27 mouse cellular contexts compared by ENCODE assay signal in genomic region chr1:150747771-150748170, GRCm38 (mm10).
DNase-seq lines count a peak whose midpoint lies in the region; ATAC-seq and TF ChIP-seq lines count a peak whose summit lies in the region.
"Had no signal": no experiment of that assay in that cellular context is flagged by ENCODE, and none has a peak within 500 bp of the region (broad histone marks: within the 10 kb centered on the region; RNA-seq: fewer than 3 reads in every experiment).

No protein-coding gene starts in this region.

- H3K9ac ChIP-seq in limb, embryonic 13.5 days = no peak overlapping the region
- H3K9ac ChIP-seq in limb, embryonic 14.5 days (ENCODE audit: low read depth, low read length, severe bottlenecking) = no peak overlapping the region
- no peak overlapping the region for H3K9ac ChIP-seq in neural tube, embryonic 15.5 days (replicated peaks)
- H3K9ac ChIP-seq: embryonic facial prominence, embryonic 13.5 days; embryonic facial prominence, embryonic 15.5 days; forebrain, embryonic 12.5 days had no signal

- H3K4me2 ChIP-seq in limb, embryonic 13.5 days (replicated peaks) = no peak overlapping the region
- H3K4me2 ChIP-seq in limb, embryonic 14.5 days (replicated peaks; ENCODE audit: low read depth, low read length, severe bottlenecking) = no peak overlapping the region
- H3K4me2 ChIP-seq in neural tube, embryonic 15.5 days = no peak overlapping the region
- H3K4me2 ChIP-seq: embryonic facial prominence, embryonic 13.5 days; embryonic facial prominence, embryonic 15.5 days; forebrain, embryonic 12.5 days had no signal

- peaks cover 24% of the 10 kb centered on the region for H3K4me1 ChIP-seq in limb, embryonic 13.5 days
- peaks cover 12% of the 10 kb centered on the region for H3K4me1 ChIP-seq in limb, embryonic 10.5 days
- H3K4me1 ChIP-seq in limb, embryonic 14.5 days (ENCODE audit: control insufficient read depth, insufficient read depth, low read length) = 0 out of 2 replicates have a peak, but pooled peaks cover 8% of the 10 kb centered on the region
- H3K4me1 ChIP-seq in neural tube, embryonic 15.5 days = no peaks in the 10 kb centered on the region
- H3K4me1 ChIP-seq: forebrain, embryonic 12.5 days had no signal

- peaks cover 28% of the 10 kb centered on the region for H3K36me3 ChIP-seq in limb, embryonic 13.5 days
- H3K36me3 ChIP-seq in limb, embryonic 10.5 days = peaks cover 39% of the 10 kb centered on the region
- peaks cover 20% of the 10 kb centered on the region for H3K36me3 ChIP-seq in limb, embryonic 14.5 days (ENCODE audit: control insufficient read depth, insufficient read depth, low read length)
- no peaks in the 10 kb centered on the region for H3K36me3 ChIP-seq in neural tube, embryonic 15.5 days
- H3K36me3 ChIP-seq: forebrain, embryonic 10.5 days; forebrain, embryonic 12.5 days; G1E had no signal

- 41% methylated on average over 4 of the region's 4 CpGs for WGBS in limb, embryonic 13.5 days
- 83% methylated on average over 4 of the region's 4 CpGs for WGBS in limb, embryonic 10.5 days
- 38% methylated on average over 4 of the region's 4 CpGs for WGBS in limb, embryonic 14.5 days
- 53% methylated on average over 4 of the region's 4 CpGs for WGBS in neural tube, embryonic 15.5 days

- H3K27ac ChIP-seq in limb, embryonic 13.5 days = no peak overlapping the region; the same call in 1 of the 2 replicates
- no peak overlapping the region for H3K27ac ChIP-seq in limb, embryonic 10.5 days
- no peak overlapping the region for H3K27ac ChIP-seq in limb, embryonic 14.5 days (replicated peaks; ENCODE audit: low read depth, low read length)
- no peak overlapping the region for H3K27ac ChIP-seq in neural tube, embryonic 15.5 days (replicated peaks)
- H3K27ac ChIP-seq: embryonic facial prominence, embryonic 13.5 days; embryonic facial prominence, embryonic 15.5 days; forebrain, embryonic 10.5 days; forebrain, embryonic 12.5 days had no signal

- no peak overlapping the region for H3K4me3 ChIP-seq in limb, embryonic 13.5 days
- no peak overlapping the region for H3K4me3 ChIP-seq in limb, embryonic 10.5 days
- H3K4me3 ChIP-seq in limb, embryonic 14.5 days (replicated peaks; ENCODE audit: low read length) = no peak overlapping the region
- no peak overlapping the region for H3K4me3 ChIP-seq in neural tube, embryonic 15.5 days (replicated peaks)
- H3K4me3 ChIP-seq: embryonic facial prominence, embryonic 13.5 days; embryonic facial prominence, embryonic 15.5 days; erythroblast, embryonic 14.5 days; forebrain, embryonic 10.5 days; forebrain, embryonic 12.5 days had no signal

- H3K27me3 ChIP-seq in limb, embryonic 13.5 days = no peaks in the 10 kb centered on the region
- no peaks in the 10 kb centered on the region for H3K27me3 ChIP-seq in limb, embryonic 10.5 days (ENCODE audit: low read depth, poor library complexity, severe bottlenecking)
- H3K27me3 ChIP-seq in limb, embryonic 14.5 days (ENCODE audit: control insufficient read depth, insufficient read depth, low read length) = no peaks in the 10 kb centered on the region
- H3K27me3 ChIP-seq in neural tube, embryonic 15.5 days (replicated peaks) = no peaks in the 10 kb centered on the region
- H3K27me3 ChIP-seq: CH12.LX; embryonic facial prominence, embryonic 13.5 days; embryonic facial prominence, embryonic 15.5 days; forebrain, embryonic 12.5 days; Patski had no signal

- peak; percentile 51; the same call in 1 of the 2 replicates for ATAC-seq in limb, embryonic 13.5 days (ENCODE audit: low FRiP score, low read depth)
- ATAC-seq in limb, embryonic 14.5 days (ENCODE audit: low FRiP score, low read depth) = peak; percentile 60; the same call in 1 of the 2 replicates
- peak; percentile 76; the same call in 1 of the 2 replicates for ATAC-seq in neural tube, embryonic 15.5 days (ENCODE audit: low FRiP score)
- ATAC-seq: activated CD4-positive, CD25-positive, alpha-beta regulatory T cell, adult 4 months; CD4-positive, CD25-positive, alpha-beta regulatory T cell, adult 4 months; forebrain, embryonic 14.5 days; forebrain, embryonic 16.5 days; Patski had no signal

- H3K9me3 ChIP-seq in limb, embryonic 13.5 days = no peaks in the 10 kb centered on the region
- no peaks in the 10 kb centered on the region for H3K9me3 ChIP-seq in limb, embryonic 10.5 days (replicated peaks)
- no peaks in the 10 kb centered on the region for H3K9me3 ChIP-seq in limb, embryonic 14.5 days (ENCODE audit: control insufficient read depth, low read length)
- H3K9me3 ChIP-seq in neural tube, embryonic 15.5 days (replicated peaks) = no peaks in the 10 kb centered on the region
- H3K9me3 ChIP-seq: embryonic facial prominence, embryonic 13.5 days; embryonic facial prominence, embryonic 15.5 days; forebrain, embryonic 10.5 days; forebrain, embryonic 12.5 days; G1E had no signal

- no peak for DNase-seq in limb, embryonic 10.5 days (ENCODE audit: low spot score)
- DNase-seq in limb, embryonic 14.5 days (ENCODE audit: low spot score) = no peak
- DNase-seq in urinary bladder, adult 18-20 months (ENCODE audit: low spot score in 2 of 2) = no peak
- DNase-seq: adrenal gland, adult 8-10 months; adrenal gland, postnatal 14 days; adrenal gland, postnatal 36 days; B cell, adult 2 months; cerebellum, adult 11-12 months; cerebellum, adult 2 months; cerebellum, adult 9-10 months; cerebellum, postnatal 10 days; cerebellum, postnatal 36 days; embryo, embryonic 11 days had no signal

- TF ChIP-seq POLR2A in limb, embryonic 14.5 days (IDR thresholded peaks at IDR 0.05; ENCODE audit: borderline replicate concordance, extremely low read depth, insufficient read depth, insufficient read length) = no peak
